Mouse (Mus musculus): ENCODE measurements around the gene Capn7.

- no peak for TF ChIP-seq TCF12 (IDR thresholded peaks at IDR 0.05; ENCODE audit: insufficient read depth, poor library complexity, severe bottlenecking)
- no peak for TF ChIP-seq TCF3 (IDR thresholded peaks at IDR 0.05; ENCODE audit: insufficient read length, low read depth)
- TF ChIP-seq E2F4 (IDR thresholded peaks at IDR 0.05; ENCODE audit: insufficient read depth): no peak
Measured at GRCm38 (mm10) chr14:31364589-31364988, 28.2 kb downstream of the Capn7 start.
